Comparison of ENCODE assay signal across 8 mouse cellular contexts in the genomic region with DNA sequence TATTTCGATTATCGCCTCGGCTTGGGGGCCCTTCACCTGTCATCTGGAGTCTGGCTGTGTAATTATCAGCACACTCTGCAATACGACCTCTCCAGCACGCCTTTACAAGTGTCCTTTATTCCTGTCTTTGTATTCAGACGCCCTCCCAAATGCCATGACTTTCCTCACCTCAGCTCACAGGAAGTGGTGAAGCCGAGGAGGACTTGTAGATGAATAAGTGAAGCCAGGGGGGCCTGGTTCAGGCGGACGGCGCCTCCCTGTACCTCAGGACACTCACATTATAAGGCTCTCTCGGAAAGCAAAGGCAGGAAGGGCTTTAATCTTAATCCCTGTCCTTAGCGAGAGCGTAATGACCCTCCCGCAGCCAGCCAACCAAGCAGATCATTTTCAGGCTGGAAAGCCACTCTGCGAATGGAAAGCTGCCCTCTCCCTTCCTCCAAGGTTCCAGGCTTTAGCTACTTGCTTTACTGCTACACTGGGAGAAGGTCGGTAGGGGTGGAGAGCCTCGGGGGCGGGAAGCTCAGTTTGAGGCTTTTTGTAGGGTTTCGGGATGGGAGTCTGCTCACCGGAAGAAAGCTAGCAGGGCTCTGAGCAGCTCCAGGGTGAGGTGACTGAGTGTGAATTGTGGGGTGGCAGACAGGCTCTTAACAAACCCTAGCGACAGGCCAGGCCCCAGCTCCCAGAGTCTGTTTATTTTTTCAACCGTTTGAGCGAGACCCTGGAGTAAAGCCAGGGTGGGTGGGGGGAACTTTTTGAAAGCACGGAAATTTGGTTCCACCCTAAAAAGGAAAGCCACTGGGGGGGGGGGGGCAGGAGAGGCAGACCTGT. TPM values are rescaled to one million over a fixed set of nuclear protein-coding genes. Genes with fewer than 3 reads are reported as not detected.
A peak's percentile ranks its signal among the peaks of the same experiment; 100 is the strongest.
DNase-seq lines count a peak whose midpoint lies in the region; ATAC-seq lines count a peak whose summit lies in the region.

No protein-coding gene starts in this region.

- H3K9me3 ChIP-seq in forebrain, embryonic 15.5 days: no peaks in the 10 kb centered on the region
- no peaks in the 10 kb centered on the region for H3K9me3 ChIP-seq in intestine, embryonic 14.5 days (ENCODE audit: control insufficient read depth, low read length)

- H3K36me3 ChIP-seq in forebrain, embryonic 15.5 days: peaks cover 7% of the 10 kb centered on the region; the same call in 1 of the 2 replicates
- peaks cover 16% of the 10 kb centered on the region; the same call in 1 of the 2 replicates for H3K36me3 ChIP-seq in intestine, embryonic 14.5 days (ENCODE audit: control insufficient read depth, insufficient read depth, low read length)

- peaks cover 44% of the 10 kb centered on the region for H3K4me1 ChIP-seq in forebrain, embryonic 15.5 days
- H3K4me1 ChIP-seq in intestine, embryonic 14.5 days (replicated peaks; ENCODE audit: control insufficient read depth, insufficient read depth, low read length): peaks cover 26% of the 10 kb centered on the region

- no peaks in the 10 kb centered on the region for H3K27me3 ChIP-seq in forebrain, embryonic 15.5 days
- no peaks in the 10 kb centered on the region for H3K27me3 ChIP-seq in intestine, embryonic 14.5 days (replicated peaks; ENCODE audit: control insufficient read depth, insufficient read depth, low read length)

- H3K9ac ChIP-seq in forebrain, embryonic 15.5 days (replicated peaks): peak overlapping the region; percentile 88
- H3K9ac ChIP-seq in intestine, embryonic 14.5 days (ENCODE audit: low read length): peak overlapping the region; percentile 98

- peak overlapping the region; percentile 77 for H3K4me3 ChIP-seq in forebrain, embryonic 15.5 days
- peak overlapping the region; percentile 98 for H3K4me3 ChIP-seq in intestine, embryonic 14.5 days (ENCODE audit: low read depth, low read length)

- peak; percentile 44 for ATAC-seq in forebrain, embryonic 15.5 days (replicated peaks)
- no peak for ATAC-seq in intestine, embryonic 14.5 days (replicated peaks; ENCODE audit: low FRiP score, low TSS enrichment, low read depth)

- H3K27ac ChIP-seq in forebrain, embryonic 15.5 days (replicated peaks): peak overlapping the region; percentile 97
- peak overlapping the region; percentile 98 for H3K27ac ChIP-seq in intestine, embryonic 14.5 days (ENCODE audit: low read depth)

- intact Hi-C loops in left cerebral cortex, postnatal 4 days (cut with DNase I): no loop called here

- peak; percentile 76 for DNase-seq in left cerebral cortex, postnatal 4 days
- DNase-seq in left cerebral cortex, adult 11 months (ENCODE audit: low spot score): no peak
- peak; percentile 47 for DNase-seq in adrenal gland, postnatal 14 days
- peak; percentile 77 for DNase-seq in intestine, embryonic 14.5 days (ENCODE audit: low spot score)
- DNase-seq in lung, adult 18-20 months: peak; percentile 79 to 80
- DNase-seq in retina, embryonic 14.5 days (ENCODE audit: low spot score): peak; percentile 54
- DNase-seq in testis, postnatal 14 days (ENCODE audit: low spot score): no peak

- under 1% methylated on average over 24 of the region's 24 CpGs for WGBS in forebrain, embryonic 15.5 days
- WGBS in intestine, embryonic 14.5 days: 1% methylated on average over 24 of the region's 24 CpGs

- H3K4me2 ChIP-seq in forebrain, embryonic 15.5 days (replicated peaks): peak overlapping the region; percentile 91
- H3K4me2 ChIP-seq in intestine, embryonic 14.5 days (ENCODE audit: low read length): peak overlapping the region; percentile 97

RNA-seq across cellular contexts. Expression of gene Arhgef2, which starts 16.6 kb away (rescaled TPM):
- total RNA-seq in left cerebral cortex, postnatal 4 days (2021): 100 to 1,000 TPM; 129 to 134 TPM
- total RNA-seq in adrenal gland, postnatal 14 days (2021): 36.9 and 67.6 TPM in 2 replicates
- polyA plus RNA-seq in forebrain, embryonic 15.5 days (2015; fragmentation: Nextera tagmentation; extraction: Ambion mirVana): 192 and 193 TPM in 2 replicates
- 87.0 and 98.4 TPM in 2 replicates for polyA plus RNA-seq in intestine, embryonic 14.5 days (2014; fragmentation: Nextera tagmentation; extraction: Ambion mirVana)

RNA-seq across cellular contexts. Expression of gene Rxfp4, which starts 30.6 kb away (rescaled TPM):
- not detected for total RNA-seq in left cerebral cortex, postnatal 4 days (2021)
- total RNA-seq in adrenal gland, postnatal 14 days (2021): not detected in 2 replicates
- polyA plus RNA-seq in forebrain, embryonic 15.5 days (2015; fragmentation: Nextera tagmentation; extraction: Ambion mirVana): not detected in 2 replicates
- polyA plus RNA-seq in intestine, embryonic 14.5 days (2014; fragmentation: Nextera tagmentation; extraction: Ambion mirVana): not detected in 2 replicates

RNA-seq across cellular contexts. Expression of gene Ssr2, which starts 46.7 kb away (rescaled TPM):
- total RNA-seq in left cerebral cortex, postnatal 4 days (2021): 100 to 1,000 TPM; 114 to 121 TPM
- 222 and 252 TPM in 2 replicates for total RNA-seq in adrenal gland, postnatal 14 days (2021)
- 133 and 134 TPM in 2 replicates for polyA plus RNA-seq in forebrain, embryonic 15.5 days (2015; fragmentation: Nextera tagmentation; extraction: Ambion mirVana)
- polyA plus RNA-seq in intestine, embryonic 14.5 days (2014; fragmentation: Nextera tagmentation; extraction: Ambion mirVana): 290 and 316 TPM in 2 replicates

Comparison
In these comparisons a context has a peak if more than half of its experiments do, and no peak if none do; other contexts are left out.
1. DNase-seq: peak in left cerebral cortex, postnatal 4 days (single experiment), adrenal gland, postnatal 14 days (single experiment), intestine, embryonic 14.5 days (single experiment), lung, adult 18-20 months (2 of 2) and retina, embryonic 14.5 days (single experiment); none in left cerebral cortex, adult 11 months (single experiment) and testis, postnatal 14 days (single experiment).